Mouse (Mus musculus) urinary bladder, postnatal 4 days (tissue): ENCODE measurements around the gene Trp63.
"Not testable (repeated sequence)": the region's sequence is repeated elsewhere in the genome, so short reads cannot be mapped to it uniquely, and the experiment has no call there.

Source experiments
- DNase-seq, 2 experiments: peaks; one replicate each; pipeline ENCODE4 v3.0.0; 2021 to 2022; ENCODE audit warnings: low spot score in 2 of 2

Gene Trp63

GRCm38 (mm10) chr16:25683531-25684248 is at the start of gene Trp63:
TSS of gene Trp63 (plus strand) at chr16:25683763.
- no peak for DNase-seq

- DNase-seq = not testable (repeated sequence)
These were observed 38.8 kb upstream of the Trp63 start for GRCm38 (mm10) chr16:25644716-25645115.

GRCm38 (mm10) chr16:25660510-25661235 is 22.9 kb upstream of the Trp63 start:
- DNase-seq = no peak

GRCm38 (mm10) chr16:25663116-25663515 is 20.4 kb upstream of the Trp63 start:
- no peak for DNase-seq

GRCm38 (mm10) chr16:25673861-25674440 is 9.6 kb upstream of the Trp63 start:
- no peak for DNase-seq

- no peak for DNase-seq
These were observed 3.2 kb upstream of the Trp63 start for GRCm38 (mm10) chr16:25680369-25680768.

- no peak for DNase-seq
These were observed 1.0 kb upstream of the Trp63 start for GRCm38 (mm10) chr16:25682533-25682932.

- no peak for DNase-seq
These were observed 1.0 kb downstream of the Trp63 start for GRCm38 (mm10) chr16:25684572-25684971.

GRCm38 (mm10) chr16:25690612-25691011 is 7.0 kb downstream of the Trp63 start:
- DNase-seq = no peak

- DNase-seq = no peak
These were observed 17.7 kb downstream of the Trp63 start for GRCm38 (mm10) chr16:25701252-25701651.

GRCm38 (mm10) chr16:25706260-25706659 is 22.7 kb downstream of the Trp63 start:
- DNase-seq = no peak

- no peak for DNase-seq
These were observed 32.2 kb downstream of the Trp63 start for GRCm38 (mm10) chr16:25715790-25716189.

GRCm38 (mm10) chr16:25723131-25723530 is 39.6 kb downstream of the Trp63 start:
- no peak for DNase-seq

GRCm38 (mm10) chr16:25727001-25727400 is 43.4 kb downstream of the Trp63 start:
- no peak for DNase-seq

GRCm38 (mm10) chr16:25727957-25728506 is 44.5 kb downstream of the Trp63 start:
- DNase-seq = no peak

GRCm38 (mm10) chr16:25736912-25737311 is 53.3 kb downstream of the Trp63 start:
- DNase-seq = no peak

GRCm38 (mm10) chr16:25737623-25738050 is 54.1 kb downstream of the Trp63 start:
- no peak for DNase-seq

GRCm38 (mm10) chr16:25746807-25747206 is 63.2 kb downstream of the Trp63 start:
- no peak for DNase-seq

- DNase-seq = no peak
These were observed 68.3 kb downstream of the Trp63 start for GRCm38 (mm10) chr16:25751866-25752265.

- DNase-seq = peak in 1 of 2 experiments; percentile 59
These were observed 74.5 kb downstream of the Trp63 start for GRCm38 (mm10) chr16:25758108-25758507.

- no peak for DNase-seq
These were observed 82.0 kb downstream of the Trp63 start for GRCm38 (mm10) chr16:25765549-25765948.

- DNase-seq = no peak
These were observed 91.0 kb downstream of the Trp63 start for GRCm38 (mm10) chr16:25774611-25775010.
